Mouse (Mus musculus): Measurements from ENCODE around the gene Rpgr. TPM values are rescaled to one million over a fixed set of nuclear protein-coding genes. Genes with fewer than 3 reads are reported as not detected.

Gene Rpgr
- 10.9 and 11.2 TPM in 2 replicates for polyA plus RNA-seq (2012; rRNA removed)

GRCm38 (mm10) chrX:10216410-10216949, at the start of gene Rpgr:
Gene Rpgr (minus strand): TSS chrX:10216920.
- Histone ChIP-seq H3K4me3 (replicated peaks; ENCODE audit: insufficient read depth, low read depth, low read length) (peak within 1 kb of the TSS; percentile 98), H3K4me1 (ENCODE audit: control insufficient read depth, insufficient read depth, low read length) (no peaks in the 10 kb centered on the region), H3K27ac (ENCODE audit: insufficient read depth, low read length) (peak within 1 kb of the TSS; percentile 76), H3K27me3 (ENCODE audit: control insufficient read depth, insufficient read depth, low read length) (no peaks in the 10 kb centered on the region)
- DNase-seq, result peak; percentile 90
- TF ChIP-seq CTCF (IDR thresholded peaks at IDR 0.05; ENCODE audit: borderline replicate concordance, insufficient read depth, low read depth, low read length) (peak; percentile 65), POLR2A (IDR thresholded peaks at IDR 0.05; ENCODE audit: borderline replicate concordance, insufficient read depth, low read length) (no peak)
- 9% methylated on average over 41 of the region's 47 CpGs for WGBS

- TF ChIP-seq POLR2A (IDR thresholded peaks at IDR 0.05; ENCODE audit: borderline replicate concordance, insufficient read depth, low read length), result no peak
- TF ChIP-seq CTCF (IDR thresholded peaks at IDR 0.05; ENCODE audit: borderline replicate concordance, insufficient read depth, low read depth, low read length), result no peak
- H3K27ac ChIP-seq (ENCODE audit: insufficient read depth, low read length), result no peak overlapping the region
- 89% methylated on average over 5 of the region's 5 CpGs for WGBS
- H3K27me3 ChIP-seq (ENCODE audit: control insufficient read depth, insufficient read depth, low read length), result no peaks in the 10 kb centered on the region
- DNase-seq, result no peak
- H3K4me1 ChIP-seq (ENCODE audit: control insufficient read depth, insufficient read depth, low read length), result no peaks in the 10 kb centered on the region
- no peak overlapping the region for H3K4me3 ChIP-seq (replicated peaks; ENCODE audit: insufficient read depth, low read depth, low read length)
Measured at GRCm38 (mm10) chrX:10258260-10258659, 41.5 kb upstream of the Rpgr start.

GRCm38 (mm10) chrX:10257774-10258173, 41.1 kb upstream of the Rpgr start:
- H3K27ac ChIP-seq (ENCODE audit: insufficient read depth, low read length), result no peak overlapping the region
- no peaks in the 10 kb centered on the region for H3K4me1 ChIP-seq (ENCODE audit: control insufficient read depth, insufficient read depth, low read length)
- TF ChIP-seq POLR2A (IDR thresholded peaks at IDR 0.05; ENCODE audit: borderline replicate concordance, insufficient read depth, low read length), result no peak
- TF ChIP-seq CTCF (IDR thresholded peaks at IDR 0.05; ENCODE audit: borderline replicate concordance, insufficient read depth, low read depth, low read length), result no peak
- WGBS, result 90% methylated on average over 1 of the region's 1 CpGs
- no peak for DNase-seq
- no peak overlapping the region for H3K4me3 ChIP-seq (replicated peaks; ENCODE audit: insufficient read depth, low read depth, low read length)
- H3K27me3 ChIP-seq (ENCODE audit: control insufficient read depth, insufficient read depth, low read length), result no peaks in the 10 kb centered on the region

GRCm38 (mm10) chrX:10251852-10252504, 35.3 kb upstream of the Rpgr start, which contains the start of gene Otc:
Gene Otc (plus strand): TSS chrX:10252305.
- DNase-seq, result no peak

GRCm38 (mm10) chrX:10251357-10251756, 34.6 kb upstream of the Rpgr start:
- TF ChIP-seq POLR2A (IDR thresholded peaks at IDR 0.05; ENCODE audit: borderline replicate concordance, insufficient read depth, low read length), result no peak
- TF ChIP-seq CTCF (IDR thresholded peaks at IDR 0.05; ENCODE audit: borderline replicate concordance, insufficient read depth, low read depth, low read length), result no peak
- no peak overlapping the region for H3K27ac ChIP-seq (ENCODE audit: insufficient read depth, low read length)

More at GRCm38 (mm10) chrX:10251852-10252504, 35.3 kb upstream of the Rpgr start, which contains the start of gene Otc:
- H3K4me3 ChIP-seq (replicated peaks; ENCODE audit: insufficient read depth, low read depth, low read length), result no peak within 1 kb of the TSS
- H3K27ac ChIP-seq (ENCODE audit: insufficient read depth, low read length), result no peak within 1 kb of the TSS
- no peaks in the 10 kb centered on the region for H3K27me3 ChIP-seq (ENCODE audit: control insufficient read depth, insufficient read depth, low read length)
- no peaks in the 10 kb centered on the region for H3K4me1 ChIP-seq (ENCODE audit: control insufficient read depth, insufficient read depth, low read length)
- no peak for TF ChIP-seq POLR2A (IDR thresholded peaks at IDR 0.05; ENCODE audit: borderline replicate concordance, insufficient read depth, low read length)
- TF ChIP-seq CTCF (IDR thresholded peaks at IDR 0.05; ENCODE audit: borderline replicate concordance, insufficient read depth, low read depth, low read length), result no peak
- WGBS, result 30% methylated on average over 2 of the region's 2 CpGs

GRCm38 (mm10) chrX:10243916-10244315, 27.2 kb upstream of the Rpgr start:
- peak in 1 of 2 experiments; percentile 20 for DNase-seq
- WGBS, result 22% methylated on average over 3 of the region's 3 CpGs
- Histone ChIP-seq H3K4me1 (ENCODE audit: control insufficient read depth, insufficient read depth, low read length) (no peaks in the 10 kb centered on the region), H3K27ac (ENCODE audit: insufficient read depth, low read length) (no peak overlapping the region), H3K27me3 (ENCODE audit: control insufficient read depth, insufficient read depth, low read length) (no peaks in the 10 kb centered on the region), H3K4me3 (replicated peaks; ENCODE audit: insufficient read depth, low read depth, low read length) (no peak overlapping the region)
- no peak for TF ChIP-seq CTCF (IDR thresholded peaks at IDR 0.05; ENCODE audit: borderline replicate concordance, insufficient read depth, low read depth, low read length)
- TF ChIP-seq POLR2A (IDR thresholded peaks at IDR 0.05; ENCODE audit: borderline replicate concordance, insufficient read depth, low read length), result no peak

More at GRCm38 (mm10) chrX:10251357-10251756, 34.6 kb upstream of the Rpgr start:
- Histone ChIP-seq H3K4me1 (ENCODE audit: control insufficient read depth, insufficient read depth, low read length) (no peaks in the 10 kb centered on the region), H3K27me3 (ENCODE audit: control insufficient read depth, insufficient read depth, low read length) (no peaks in the 10 kb centered on the region), H3K4me3 (replicated peaks; ENCODE audit: insufficient read depth, low read depth, low read length) (no peak overlapping the region)
- no peak for DNase-seq

GRCm38 (mm10) chrX:10239515-10239914, 22.8 kb upstream of the Rpgr start:
- Histone ChIP-seq H3K27ac (ENCODE audit: insufficient read depth, low read length) (no peak overlapping the region), H3K4me3 (replicated peaks; ENCODE audit: insufficient read depth, low read depth, low read length) (no peak overlapping the region), H3K4me1 (ENCODE audit: control insufficient read depth, insufficient read depth, low read length) (no peaks in the 10 kb centered on the region), H3K27me3 (ENCODE audit: control insufficient read depth, insufficient read depth, low read length) (no peaks in the 10 kb centered on the region)
- TF ChIP-seq CTCF (IDR thresholded peaks at IDR 0.05; ENCODE audit: borderline replicate concordance, insufficient read depth, low read depth, low read length) (no peak), POLR2A (IDR thresholded peaks at IDR 0.05; ENCODE audit: borderline replicate concordance, insufficient read depth, low read length) (no peak)
- WGBS, result 68% methylated on average over 4 of the region's 4 CpGs
- DNase-seq, result no peak

GRCm38 (mm10) chrX:10234617-10235016, 17.9 kb upstream of the Rpgr start:
- no peak overlapping the region for H3K27ac ChIP-seq (ENCODE audit: insufficient read depth, low read length)
- no peak overlapping the region for H3K4me3 ChIP-seq (replicated peaks; ENCODE audit: insufficient read depth, low read depth, low read length)
- no peaks in the 10 kb centered on the region for H3K27me3 ChIP-seq (ENCODE audit: control insufficient read depth, insufficient read depth, low read length)
- WGBS, result 87% methylated on average over 3 of the region's 3 CpGs
- H3K4me1 ChIP-seq (ENCODE audit: control insufficient read depth, insufficient read depth, low read length), result no peaks in the 10 kb centered on the region
- DNase-seq, result no peak
- TF ChIP-seq CTCF (IDR thresholded peaks at IDR 0.05; ENCODE audit: borderline replicate concordance, insufficient read depth, low read depth, low read length) (no peak), POLR2A (IDR thresholded peaks at IDR 0.05; ENCODE audit: borderline replicate concordance, insufficient read depth, low read length) (no peak)
